Mouse (Mus musculus): ENCODE results near the gene 0610012G03Rik. TPM values are rescaled to one million over a fixed set of nuclear protein-coding genes. Genes with fewer than 3 reads are reported as not detected.

The 0610012G03Rik gene
- polyA plus RNA-seq (2012) = 65.4 and 75.8 TPM in 2 replicates

- TF ChIP-seq GATA1 (IDR thresholded peaks at IDR 0.05; ENCODE audit: low read length) = no peak
Observed at GRCm38 (mm10) chr16:31948345-31948774, at the start of gene 0610012G03Rik, which contains the start of gene Ncbp2. TSS of gene 0610012G03Rik (minus strand) at chr16:31948494. TSS of gene Ncbp2 (plus strand) at chr16:31948513.

GRCm38 (mm10) chr16:31996371-31996770 is 48.1 kb upstream of the 0610012G03Rik start:
- no peak for TF ChIP-seq GATA1 (IDR thresholded peaks at IDR 0.05; ENCODE audit: low read length)

- no peak for TF ChIP-seq GATA1 (IDR thresholded peaks at IDR 0.05; ENCODE audit: low read length)
Observed at GRCm38 (mm10) chr16:31993946-31994345, 45.7 kb upstream of the 0610012G03Rik start.

GRCm38 (mm10) chr16:31993195-31993594 is 44.9 kb upstream of the 0610012G03Rik start:
- TF ChIP-seq GATA1 (IDR thresholded peaks at IDR 0.05; ENCODE audit: low read length) = no peak

GRCm38 (mm10) chr16:31992039-31992438 is 43.7 kb upstream of the 0610012G03Rik start:
- no peak for TF ChIP-seq GATA1 (IDR thresholded peaks at IDR 0.05; ENCODE audit: low read length)

GRCm38 (mm10) chr16:31980946-31981345 is 32.7 kb upstream of the 0610012G03Rik start:
- no peak for TF ChIP-seq GATA1 (IDR thresholded peaks at IDR 0.05; ENCODE audit: low read length)

- TF ChIP-seq GATA1 (IDR thresholded peaks at IDR 0.05; ENCODE audit: low read length) = no peak
Observed at GRCm38 (mm10) chr16:31979501-31979900, 31.2 kb upstream of the 0610012G03Rik start.

- TF ChIP-seq GATA1 (IDR thresholded peaks at IDR 0.05; ENCODE audit: low read length) = no peak
Observed at GRCm38 (mm10) chr16:31975258-31975657, 27.0 kb upstream of the 0610012G03Rik start.

GRCm38 (mm10) chr16:31963224-31963623 is 14.9 kb upstream of the 0610012G03Rik start:
- no peak for TF ChIP-seq GATA1 (IDR thresholded peaks at IDR 0.05; ENCODE audit: low read length)

- no peak for TF ChIP-seq GATA1 (IDR thresholded peaks at IDR 0.05; ENCODE audit: low read length)
Observed at GRCm38 (mm10) chr16:31947901-31948316, 385 bp downstream of the 0610012G03Rik start.

GRCm38 (mm10) chr16:31947333-31947732 is 961 bp downstream of the 0610012G03Rik start:
- TF ChIP-seq GATA1 (IDR thresholded peaks at IDR 0.05; ENCODE audit: low read length) = no peak

GRCm38 (mm10) chr16:31945372-31945771 is 2.9 kb downstream of the 0610012G03Rik start:
- no peak for TF ChIP-seq GATA1 (IDR thresholded peaks at IDR 0.05; ENCODE audit: low read length)

- no peak for TF ChIP-seq GATA1 (IDR thresholded peaks at IDR 0.05; ENCODE audit: low read length)
Observed at GRCm38 (mm10) chr16:31944698-31945255, 3.5 kb downstream of the 0610012G03Rik start.

- no peak for TF ChIP-seq GATA1 (IDR thresholded peaks at IDR 0.05; ENCODE audit: low read length)
Observed at GRCm38 (mm10) chr16:31943980-31944379, 4.3 kb downstream of the 0610012G03Rik start.

GRCm38 (mm10) chr16:31940586-31940985 is 7.7 kb downstream of the 0610012G03Rik start:
- no peak for TF ChIP-seq GATA1 (IDR thresholded peaks at IDR 0.05; ENCODE audit: low read length)

- no peak for TF ChIP-seq GATA1 (IDR thresholded peaks at IDR 0.05; ENCODE audit: low read length)
Observed at GRCm38 (mm10) chr16:31938856-31939255, 9.4 kb downstream of the 0610012G03Rik start.

- TF ChIP-seq GATA1 (IDR thresholded peaks at IDR 0.05; ENCODE audit: low read length) = no peak
Observed at GRCm38 (mm10) chr16:31936568-31936967, 11.7 kb downstream of the 0610012G03Rik start.

All from G1E-ER4 (cell line).